Mouse (Mus musculus): Measurements from ENCODE around the gene Iqsec1.

- TF ChIP-seq CTCF (IDR thresholded peaks at IDR 0.05; ENCODE audit: borderline replicate concordance, control insufficient read depth, extremely low read depth, insufficient read depth, low read length, poor library complexity) (no peak), POLR2A (IDR thresholded peaks at IDR 0.05; ENCODE audit: control insufficient read depth, extremely low read depth, insufficient read depth, low read length, poor library complexity) (no peak)
These were observed 285.4 kb downstream of the Iqsec1 start for GRCm38 (mm10) chr6:90702837-90703735.
